Mouse (Mus musculus): ENCODE data around the gene Wfdc18.

DNA sequence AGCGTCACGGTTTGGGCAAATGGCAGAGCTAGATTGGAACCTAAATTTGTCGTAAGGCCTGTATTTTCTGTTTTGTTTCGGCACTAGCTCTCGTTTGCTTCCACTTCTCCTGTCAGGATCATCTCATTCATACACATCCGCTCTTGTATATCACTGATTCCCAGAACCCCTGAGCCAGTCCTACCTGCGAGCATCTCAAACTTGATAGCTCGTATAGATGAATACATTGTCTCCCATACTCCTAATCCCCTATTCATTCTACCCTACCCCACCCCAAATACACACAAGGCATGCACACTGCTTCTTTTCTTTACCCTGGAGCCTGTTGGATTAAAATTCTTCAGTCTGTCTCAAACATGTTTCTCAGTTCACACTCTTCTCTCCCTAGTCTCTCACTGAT lies 45.4 kb downstream of the Wfdc18 start:
- no peak for TF ChIP-seq CTCF (conservative IDR thresholded peaks at IDR 0.05; ENCODE audit: low read length)
- TF ChIP-seq POU5F1 (IDR thresholded peaks at IDR 0.05; ENCODE audit: borderline replicate concordance, low read length): no peak
